Mouse (Mus musculus) stomach, embryonic 14.5 days (tissue): Measurements from ENCODE around the gene Gm28041. TPM values are rescaled to one million over a fixed set of nuclear protein-coding genes. Genes with fewer than 3 reads are reported as not detected.

ENCODE experiments used
- polyA plus RNA-seq: library from polyadenylated mRNA; unstranded; fragments of >200 nt; fragmentation: Nextera tagmentation; extraction: Ambion mirVana; gene quantifications from 2 replicates; pipeline ENCODE4 v1.2.1, GENCODE M21; 2014

Gene Gm28041
- polyA plus RNA-seq, 1 experiment from 2014 or later, result 0.91 TPM

Other genes starting within 250 kb of the Gm28041 start
- 6.1 and 6.4 TPM in 2 replicates for gene Rsl1, start 202.6 kb downstream of the Gm28041 start, polyA plus RNA-seq
- gene Zfp455, start 181.2 kb downstream of the Gm28041 start, polyA plus RNA-seq, result 1.8 and 2.2 TPM in 2 replicates
- 3.2 TPM in 2 replicates for gene Zfp458, start 97.3 kb downstream of the Gm28041 start, polyA plus RNA-seq
- gene Zfp457, start 69.2 kb downstream of the Gm28041 start, polyA plus RNA-seq, result 0.64 and 1.1 TPM in 2 replicates
- 2.8 and 3.4 TPM in 2 replicates for gene Zfp595, start 43.2 kb downstream of the Gm28041 start, polyA plus RNA-seq
- not detected in 2 replicates for gene Gm28044, start 15.2 kb downstream of the Gm28041 start, polyA plus RNA-seq
- 1.5 and 1.8 TPM in 2 replicates for gene Zfp953, start 15.1 kb downstream of the Gm28041 start, polyA plus RNA-seq
- gene Zfp456, start 77 bp upstream of the Gm28041 start, polyA plus RNA-seq, result 2.5 and 3.0 TPM in 2 replicates
- gene Zfp429, start 24.1 kb upstream of the Gm28041 start, polyA plus RNA-seq, result 6.0 and 7.3 TPM in 2 replicates
- gene Zfp459, start 45.7 kb upstream of the Gm28041 start, polyA plus RNA-seq, result 0.62 and 0.87 TPM in 2 replicates
- 11.2 TPM in 2 replicates for gene Zfp874a, start 75.9 kb upstream of the Gm28041 start, polyA plus RNA-seq
- gene Zfp874b, start 108.5 kb upstream of the Gm28041 start, polyA plus RNA-seq, result 4.2 and 5.1 TPM in 2 replicates
- gene Zfp58, start 124.8 kb upstream of the Gm28041 start, polyA plus RNA-seq, result 14.5 TPM in 2 replicates
- not detected in 2 replicates for gene Gm26965, start 150.4 kb upstream of the Gm28041 start, polyA plus RNA-seq
- 25.0 and 29.0 TPM in 2 replicates for gene Zfp87, start 150.4 kb upstream of the Gm28041 start, polyA plus RNA-seq
- gene Zfp748, start 178.1 kb upstream of the Gm28041 start, polyA plus RNA-seq, result 16.3 and 17.5 TPM in 2 replicates
- gene Zfp729b, start 234.0 kb upstream of the Gm28041 start, polyA plus RNA-seq, result 5.1 and 5.6 TPM in 2 replicates